Mouse (Mus musculus) spleen, adult 10 weeks (tissue): Measurements from ENCODE around the gene Gnat3. TPM values are rescaled to one million over a fixed set of nuclear protein-coding genes. Genes with fewer than 3 reads are reported as not detected.

Experiments used
- polyA plus RNA-seq: library from polyadenylated mRNA; stranded (reverse); fragments of 350-450 nt; fragmentation: Illumina TruSeq; extraction: RNeasy Lipid Tissue Mini Kit (QIAGEN cat#74804); gene quantifications from one replicate; pipeline ENCODE4 v1.2.3, GENCODE M21; 2015; ENCODE audit warnings: low replicate concordance; ENCODE audit not compliant: insufficient read depth

The Gnat3 gene
- polyA plus RNA-seq, result not detected

DNA sequence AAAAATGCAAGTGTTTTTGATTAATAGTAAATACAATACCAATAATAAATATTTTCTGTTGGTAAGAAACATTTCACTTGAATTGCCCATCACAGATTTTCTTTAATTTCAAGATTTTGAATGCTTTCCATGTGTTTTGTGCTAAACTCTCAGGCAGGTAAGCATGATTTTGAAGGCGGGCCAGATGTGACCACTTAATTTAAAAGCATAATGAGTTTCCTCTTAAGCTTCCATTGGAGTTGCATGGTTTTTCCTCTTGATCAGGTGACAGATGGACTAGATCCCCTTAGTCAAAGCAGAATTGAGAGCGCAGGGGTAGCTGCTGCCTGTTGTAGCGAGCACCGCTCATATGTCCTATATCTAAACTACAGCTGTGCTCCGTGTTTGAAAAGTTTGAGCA is at the start of gene Gnat3:
Gnat3 (plus strand) TSS at position 301 of the 400 bp plus-strand sequence.

Other genes starting within 250 kb of the Gnat3 start
- gene Cd36, start 73.7 kb upstream of the Gnat3 start, polyA plus RNA-seq, result 309 TPM